Mouse (Mus musculus) heart, embryonic 14.5 days (tissue): Measurements from ENCODE around the gene Nup88. TPM values are rescaled to one million over a fixed set of nuclear protein-coding genes. Genes with fewer than 3 reads are reported as not detected.
"Not testable (repeated sequence)": the region's sequence is repeated elsewhere in the genome, so short reads cannot be mapped to it uniquely, and the experiment has no call there.

ENCODE experiments used
- ATAC-seq: fragments of 200-750 bp; cut with Nextera tagmentation; 2 replicates; pipeline ENCODE4 v1.8.0; 2017; ENCODE audit warnings: low read depth, moderate TSS enrichment; ENCODE audit not compliant: insufficient number of reproducible peaks, insufficient read depth, low FRiP score
- H3K27ac ChIP-seq, 2 experiments: fragments of 200-500 bp in 1 of 2; fragments of 300-500 bp in 1 of 2; sonication (generic) in 1 of 2; replicated peaks in 1 of 2; 2 replicates each; pipeline ENCODE4 v1.5.1; 2012 to 2014; ENCODE audit warnings: low read depth in 2 of 2, low read length in 2 of 2, control low read depth in 1 of 2, mild to moderate bottlenecking in 1 of 2, mixed read lengths in 1 of 2; ENCODE audit not compliant: control insufficient read depth in 1 of 2, insufficient read depth in 1 of 2
- H3K27me3 ChIP-seq: fragments of 300-500 bp; sonication (generic); 2 replicates; pipeline ENCODE4 v1.6.1; 2014; ENCODE audit warnings: mild to moderate bottlenecking, low read length, control low read depth; ENCODE audit not compliant: control insufficient read depth, insufficient read depth
- H3K36me3 ChIP-seq: fragments of 300-500 bp; sonication (generic); 2 replicates; pipeline ENCODE4 v1.6.1; 2014; ENCODE audit warnings: mild to moderate bottlenecking, control low read depth, low read length, mixed read lengths; ENCODE audit not compliant: control insufficient read depth, insufficient read depth
- H3K4me1 ChIP-seq, 2 experiments: fragments of 200-500 bp in 1 of 2; fragments of 300-500 bp in 1 of 2; sonication (generic) in 1 of 2; 2 replicates each; pipeline ENCODE4 v1.6.1; 2012 to 2014; ENCODE audit warnings: low read length in 2 of 2, control low read depth in 1 of 2, mixed read lengths in 1 of 2; ENCODE audit not compliant: control insufficient read depth in 2 of 2, insufficient read depth in 2 of 2
- H3K4me2 ChIP-seq: fragments of 300-500 bp; sonication (generic); 2 replicates; pipeline ENCODE4 v1.6.1; 2014; ENCODE audit warnings: mild to moderate bottlenecking, low read length
- H3K4me3 ChIP-seq, 2 experiments: fragments of 200-500 bp in 1 of 2; fragments of 300-500 bp in 1 of 2; sonication (generic) in 1 of 2; 2 replicates each; pipeline ENCODE4 v1.5.1; 2012 to 2014; ENCODE audit warnings: low read length in 2 of 2, mild to moderate bottlenecking in 2 of 2, control low read depth in 1 of 2, low read depth in 1 of 2, moderate library complexity in 1 of 2; ENCODE audit not compliant: control insufficient read depth in 1 of 2, insufficient read depth in 1 of 2
- H3K9ac ChIP-seq: fragments of 300-500 bp; sonication (generic); 2 replicates; pipeline ENCODE4 v1.6.1; 2014; ENCODE audit warnings: mild to moderate bottlenecking, low read length
- H3K9me3 ChIP-seq: fragments of 300-500 bp; sonication (generic); 2 replicates; pipeline ENCODE4 v1.6.1; 2016; ENCODE audit warnings: low read length, control low read depth; ENCODE audit not compliant: control insufficient read depth
- WGBS: fragments of 180-500 bp; shearing (Covaris S2); extraction: QIAGEN DNeasy Blood & Tissue Kit; methylation state at CpG from one replicate; pipeline ENCODE4 v1.1.7; 2014; 5-methylcytosine and 5-hydroxymethylcytosine counted together
- polyA plus RNA-seq: library from polyadenylated mRNA; unstranded; fragments of >200 nt; fragmentation: Nextera tagmentation; extraction: Ambion mirVana; gene quantifications from 2 replicates; pipeline ENCODE4 v1.2.1, GENCODE M21; 2014

The Nup88 gene
- polyA plus RNA-seq, 1 experiment from 2014 or later = 112 TPM

GRCm38 (mm10) chr11:70931461-70931860 lies 38.3 kb downstream of the Nup88 start:
- H3K36me3 ChIP-seq = peaks cover 73% of the 10 kb centered on the region
- no peak for ATAC-seq
- WGBS = 94% methylated on average over 5 of the region's 5 CpGs

GRCm38 (mm10) chr11:70919524-70919923 lies 50.2 kb downstream of the Nup88 start:
- 93% methylated on average over 4 of the region's 4 CpGs for WGBS
- Histone ChIP-seq H3K4me1 (no peaks in the 10 kb centered on the region), H3K27me3 (no peaks in the 10 kb centered on the region), H3K27ac (no peak overlapping the region), H3K4me3 (no peak overlapping the region), H3K4me2 (no peak overlapping the region), H3K36me3 (peaks cover 80% of the 10 kb centered on the region), H3K9ac (no peak overlapping the region), H3K9me3 (no peaks in the 10 kb centered on the region)
- no peak for ATAC-seq

More at GRCm38 (mm10) chr11:70931461-70931860, 38.3 kb downstream of the Nup88 start:
- H3K4me3 ChIP-seq = no peak overlapping the region
- H3K27me3 ChIP-seq = no peaks in the 10 kb centered on the region
- H3K9ac ChIP-seq = no peak overlapping the region
- no peaks in the 10 kb centered on the region for H3K4me1 ChIP-seq
- H3K9me3 ChIP-seq = no peaks in the 10 kb centered on the region
- H3K27ac ChIP-seq = no peak overlapping the region
- no peak overlapping the region for H3K4me2 ChIP-seq

DNA sequence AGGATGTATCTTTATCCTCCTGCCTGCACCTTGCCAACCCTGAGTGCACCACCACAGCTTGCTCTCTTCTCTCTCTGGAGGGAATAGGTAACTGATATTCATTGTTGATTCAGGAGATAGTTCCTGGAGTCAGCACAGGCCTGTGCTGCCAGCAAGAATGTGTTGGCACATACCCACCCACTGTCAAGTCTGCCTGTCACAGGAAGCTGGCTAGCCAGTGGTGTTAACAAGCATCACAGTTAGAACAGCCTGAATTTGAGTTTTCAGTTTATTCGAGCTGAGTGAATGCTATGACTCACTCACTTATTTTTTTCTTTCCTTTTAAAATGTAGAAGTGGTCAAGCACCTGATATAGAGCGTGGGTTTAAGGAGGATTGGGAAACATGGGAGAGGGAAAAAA lies 51.9 kb downstream of the Nup88 start:
- Histone ChIP-seq H3K27ac (no peak overlapping the region), H3K4me3 (no peak overlapping the region), H3K36me3 (peaks cover 69% of the 10 kb centered on the region), H3K4me2 (no peak overlapping the region), H3K9me3 (no peaks in the 10 kb centered on the region), H3K4me1 (no peaks in the 10 kb centered on the region), H3K27me3 (no peaks in the 10 kb centered on the region), H3K9ac (no peak overlapping the region)
- ATAC-seq = no peak
- 68% methylated on average over 2 of the region's 2 CpGs for WGBS

GRCm38 (mm10) chr11:70911920-70912319 lies 57.9 kb downstream of the Nup88 start:
- Histone ChIP-seq H3K27me3 (no peaks in the 10 kb centered on the region), H3K4me2 (no peak overlapping the region), H3K9ac (no peak overlapping the region), H3K4me1 (no peaks in the 10 kb centered on the region), H3K4me3 (no peak overlapping the region), H3K36me3 (peaks cover 61% of the 10 kb centered on the region), H3K9me3 (no peaks in the 10 kb centered on the region), H3K27ac (no peak overlapping the region)
- WGBS = 91% methylated on average over 1 of the region's 1 CpGs
- ATAC-seq = no peak

DNA sequence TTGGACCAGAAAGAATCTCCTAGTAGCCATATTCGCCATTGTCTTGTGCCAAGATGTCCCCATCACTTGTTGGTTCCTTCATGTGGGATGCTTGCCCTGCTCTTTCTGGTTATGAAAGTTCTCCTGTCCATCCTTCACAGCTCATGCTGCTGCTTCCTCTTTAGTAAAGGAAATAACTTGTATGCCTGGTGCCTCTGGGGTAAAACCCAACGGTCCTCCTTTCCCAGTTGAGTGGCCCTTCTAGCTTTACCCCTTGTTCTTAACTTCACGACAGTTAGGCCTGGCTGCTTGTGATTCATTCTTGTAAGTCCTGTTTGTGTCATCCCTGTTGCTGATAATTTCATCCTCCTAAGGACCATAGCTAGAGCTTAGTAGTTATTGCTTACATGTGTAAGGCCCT lies 58.5 kb downstream of the Nup88 start:
- 90% methylated on average over 3 of the region's 3 CpGs for WGBS
- Histone ChIP-seq H3K4me1 (no peaks in the 10 kb centered on the region), H3K4me3 (no peak overlapping the region), H3K9me3 (no peaks in the 10 kb centered on the region), H3K9ac (no peak overlapping the region), H3K27ac (no peak overlapping the region), H3K36me3 (peaks cover 64% of the 10 kb centered on the region), H3K27me3 (no peaks in the 10 kb centered on the region), H3K4me2 (no peak overlapping the region)
- ATAC-seq = no peak

DNA sequence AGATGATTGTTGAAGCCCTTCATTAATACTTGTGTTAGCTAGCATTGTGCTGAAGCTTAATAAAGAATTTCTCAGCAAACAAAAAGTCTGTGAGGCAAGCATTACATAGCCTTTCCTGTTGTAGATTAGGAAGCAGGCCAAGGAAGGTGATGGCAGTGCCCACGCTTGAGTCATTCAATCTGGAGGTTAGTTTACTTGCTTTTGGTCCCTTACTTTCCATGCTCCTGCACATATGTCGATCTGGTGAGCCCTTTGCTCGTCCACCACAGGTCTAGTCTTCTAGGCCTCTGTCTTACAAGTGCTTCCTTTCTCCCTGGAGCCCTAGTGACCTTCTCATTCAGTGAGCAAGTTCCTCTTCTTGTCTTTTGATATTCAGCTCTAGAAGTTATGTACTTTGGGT lies 63.1 kb downstream of the Nup88 start:
- no peaks in the 10 kb centered on the region for H3K9me3 ChIP-seq
- no peaks in the 10 kb centered on the region for H3K27me3 ChIP-seq
- no peak overlapping the region for H3K27ac ChIP-seq
- 80% methylated on average over 3 of the region's 3 CpGs for WGBS
- H3K4me1 ChIP-seq = no peaks in the 10 kb centered on the region
- H3K36me3 ChIP-seq = peaks cover 62% of the 10 kb centered on the region
- no peak overlapping the region for H3K4me3 ChIP-seq
- H3K4me2 ChIP-seq = no peak overlapping the region
- H3K9ac ChIP-seq = no peak overlapping the region
- ATAC-seq = no peak

DNA sequence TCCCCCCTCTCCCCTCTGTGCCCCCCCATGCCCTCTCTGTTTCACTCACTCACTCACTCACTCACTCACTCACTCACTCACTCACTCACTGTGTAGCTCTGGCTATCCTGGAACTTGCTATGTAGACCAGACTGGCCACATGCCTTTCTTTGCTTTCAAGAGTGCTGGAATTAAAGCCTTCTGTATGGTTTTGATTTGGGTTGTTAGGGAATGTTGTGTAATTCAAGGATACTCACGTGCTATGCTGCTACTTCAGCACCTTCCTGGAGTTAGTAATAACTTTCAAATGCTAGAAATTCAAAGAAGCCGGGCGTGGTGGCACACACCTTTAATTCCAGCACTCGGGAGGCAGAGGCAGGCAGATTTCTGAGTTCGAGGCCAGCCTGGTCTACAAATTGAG lies 71.6 kb downstream of the Nup88 start:
- H3K36me3 ChIP-seq = peaks cover 56% of the 10 kb centered on the region
- not testable (repeated sequence) for ATAC-seq, H3K9me3 ChIP-seq, H3K4me1 ChIP-seq, H3K27me3 ChIP-seq, H3K9ac ChIP-seq, H3K4me2 ChIP-seq, H3K4me3 ChIP-seq, H3K27ac ChIP-seq
- 96% methylated on average over 5 of the region's 5 CpGs for WGBS

DNA sequence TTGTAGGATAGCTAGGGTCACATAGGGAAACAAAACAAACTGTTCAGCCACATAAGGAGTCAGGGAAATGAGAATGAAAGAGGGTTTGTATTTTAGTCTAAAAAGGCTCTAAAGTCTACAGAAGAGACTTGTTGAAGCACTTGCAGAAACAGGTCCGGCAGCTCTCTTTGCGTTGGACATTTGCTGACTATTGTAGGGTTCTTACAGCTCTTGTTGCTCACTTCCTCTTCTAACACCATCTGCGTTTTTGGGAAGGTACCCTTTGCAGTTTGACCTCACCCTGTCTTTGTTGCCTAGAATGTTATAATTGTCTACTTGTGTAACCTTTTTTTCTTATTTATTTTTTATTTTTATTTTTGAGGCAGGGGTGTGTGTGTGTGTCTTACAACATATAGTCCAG lies 72.1 kb downstream of the Nup88 start:
- Histone ChIP-seq H3K4me1 (no peaks in the 10 kb centered on the region), H3K4me3 (no peak overlapping the region), H3K9me3 (peaks cover 4% of the 10 kb centered on the region), H3K27ac (no peak overlapping the region), H3K4me2 (no peak overlapping the region), H3K36me3 (peaks cover 53% of the 10 kb centered on the region), H3K27me3 (no peaks in the 10 kb centered on the region), H3K9ac (no peak overlapping the region)
- no peak for ATAC-seq
- WGBS = 87% methylated on average over 3 of the region's 3 CpGs
